Mouse (Mus musculus) erythroblast, embryonic 14.5 days (primary cell): ENCODE data around the gene Rnf213.

Experiments
- GATA1 ChIP-seq: IDR thresholded peaks from 2 replicates; pipeline ENCODE4 v1.6.1; 2012; ENCODE audit warnings: low read length, inconsistent platforms, mixed read lengths
- TAL1 ChIP-seq: IDR thresholded peaks from 3 replicates; pipeline ENCODE4 v1.6.1; 2012; ENCODE audit warnings: low read length, inconsistent platforms, mixed read lengths

DNA sequence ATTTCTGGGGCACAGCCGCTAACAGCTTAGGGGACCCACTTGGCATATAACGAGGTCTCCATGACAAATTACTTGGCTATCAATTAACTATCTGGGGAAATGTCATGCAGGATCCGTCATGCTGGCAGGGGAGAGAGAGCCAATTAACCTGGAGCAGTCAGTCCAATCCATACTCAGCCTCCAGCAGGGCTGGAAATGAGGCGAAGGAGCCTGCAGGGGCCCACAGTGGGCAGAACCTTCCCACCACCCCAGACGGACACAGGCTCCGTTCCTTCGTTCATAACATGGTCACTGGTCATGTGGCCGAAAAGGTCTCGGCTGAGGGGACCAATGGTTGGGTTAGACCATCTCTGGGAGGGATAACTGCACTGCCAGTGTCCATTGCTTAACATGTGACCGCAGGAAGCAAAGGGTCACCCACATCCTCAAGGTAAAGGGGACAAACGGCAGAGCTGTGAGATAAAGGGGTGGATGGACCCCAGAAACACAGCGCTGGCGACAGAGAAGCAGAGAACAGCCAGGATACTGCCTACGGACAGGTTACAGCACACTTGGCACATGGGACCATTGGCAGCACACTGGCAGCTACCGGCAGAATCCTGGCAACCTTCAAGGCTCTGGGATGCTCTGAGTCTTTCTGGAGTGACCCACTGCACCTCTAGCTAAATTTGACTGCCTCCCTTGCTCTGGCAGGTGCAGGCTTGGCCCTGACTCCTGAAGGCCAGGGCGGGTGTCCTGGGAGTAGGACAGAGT lies 121.4 kb downstream of the Rnf213 start:
- TF ChIP-seq GATA1 (no peak), TAL1 (no peak)
